Mouse (Mus musculus): ENCODE results near the gene Il17f.

GRCm38 (mm10) chr1:20817172-20817571, 26.8 kb upstream of the Il17f start:
- TF ChIP-seq EP300 (IDR thresholded peaks at IDR 0.05; ENCODE audit: insufficient read depth, low read depth, low read length), result no peak
- no peak for TF ChIP-seq CTCF (IDR thresholded peaks at IDR 0.05; ENCODE audit: low read depth, low read length)
